ENCODE assay signal across 8 mouse cellular contexts in the genomic region with DNA sequence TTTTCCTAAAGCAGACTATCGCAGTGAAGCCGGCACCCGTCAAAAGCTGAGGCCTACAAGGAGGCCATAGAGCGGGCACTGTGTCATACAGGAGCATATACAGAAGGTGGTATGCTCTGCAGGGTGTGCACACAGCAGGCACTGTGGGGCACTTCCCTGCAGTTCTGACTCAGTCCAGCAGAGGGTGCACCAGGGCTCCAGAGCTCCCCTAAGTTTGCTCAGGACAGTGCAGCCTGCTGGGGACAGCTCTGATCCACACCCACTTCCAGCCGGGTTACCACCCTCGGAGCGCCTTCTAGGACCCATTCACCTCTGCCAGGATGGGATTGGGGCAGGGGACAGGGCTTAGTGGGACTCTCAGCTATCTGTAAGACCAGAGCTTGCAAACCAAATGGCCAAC. TPM values are rescaled to one million over a fixed set of nuclear protein-coding genes. Genes with fewer than 3 reads are reported as not detected.
DNase-seq lines count a peak whose midpoint lies in the region; TF ChIP-seq lines count a peak whose summit lies in the region.

No protein-coding gene starts in this region.

- no peaks in the 10 kb centered on the region for H3K4me1 ChIP-seq in cortical plate, adult 2 months (ENCODE audit: control insufficient read depth, insufficient read depth, low read length)
- H3K4me1 ChIP-seq in midbrain, embryonic 10.5 days: peaks cover 34% of the 10 kb centered on the region

- H3K9me3 ChIP-seq in midbrain, embryonic 10.5 days (replicated peaks): no peaks in the 10 kb centered on the region

- WGBS in midbrain, embryonic 10.5 days: 3% methylated on average over 7 of the region's 7 CpGs

- peak; percentile 91 for TF ChIP-seq CTCF in cortical plate, adult 2 months (IDR thresholded peaks at IDR 0.05; ENCODE audit: extremely low read depth, insufficient read depth, low read length)

- peak; percentile 81 for DNase-seq in adipocyte (ENCODE audit: low spot score)
- DNase-seq in gastrocnemius, postnatal 14 days: peak; percentile 86
- DNase-seq in induced T-regulatory cell, adult 2 months (ENCODE audit: low read depth): peak; percentile 91
- peak; percentile 73 to 83 for DNase-seq in left cerebral cortex, postnatal 36 days (ENCODE audit: low spot score in 2 of 2)
- peak; percentile 87 for DNase-seq in midbrain, embryonic 10.5 days (ENCODE audit: low spot score)
- DNase-seq in right cerebral cortex, postnatal 4 days: peak; percentile 89
- DNase-seq in yolk sac, embryonic 10.5 days (ENCODE audit: low spot score): peak; percentile 80

- H3K27ac ChIP-seq in cortical plate, adult 2 months (ENCODE audit: insufficient read depth, low read length): no peak overlapping the region
- no peak overlapping the region for H3K27ac ChIP-seq in midbrain, embryonic 10.5 days (replicated peaks)

- no peak for TF ChIP-seq POLR2A in cortical plate, adult 2 months (IDR thresholded peaks at IDR 0.05; ENCODE audit: extremely low read depth, insufficient read depth, low read length)

- intact Hi-C loops in gastrocnemius, postnatal 14 days (cut with DNase I; ENCODE audit: low total_unique reads): loop anchor here (5.0 kb wide), 1 partner anchor 53 kb away; a partner anchor contains a TSS
- intact Hi-C loops in left cerebral cortex, postnatal 36 days (cut with DNase I): no loop called here

- no peaks in the 10 kb centered on the region for H3K36me3 ChIP-seq in midbrain, embryonic 10.5 days

- no peak overlapping the region for H3K4me3 ChIP-seq in cortical plate, adult 2 months (ENCODE audit: insufficient read depth, low read length)
- peak overlapping the region; percentile 11; the same call in 1 of the 2 replicates for H3K4me3 ChIP-seq in midbrain, embryonic 10.5 days

- H3K27me3 ChIP-seq in midbrain, embryonic 10.5 days (ENCODE audit: low read depth, poor library complexity, severe bottlenecking): peaks cover 100% of the 10 kb centered on the region

RNA-seq across cellular contexts. Expression of a gene that starts 2.1 kb away (rescaled TPM):
- 7.9 and 9.4 TPM in 2 replicates for polyA plus RNA-seq in cortical plate, adult 2 months (2012; rRNA removed)
- total RNA-seq in gastrocnemius, postnatal 14 days (2021): 10 to 100 TPM; 24.2 to 26.1 TPM
- 10 to 100 TPM in 1 of 2 experiments, 1 to 10 TPM in 1; 7.5 to 10.0 TPM for total RNA-seq in left cerebral cortex, postnatal 36 days (2021)
- polyA plus RNA-seq in midbrain, embryonic 10.5 days (2016; fragmentation: Nextera tagmentation; extraction: Ambion mirVana): 0.48 and 0.91 TPM in 2 replicates

RNA-seq across cellular contexts. Expression of a gene that starts 6.0 kb away (rescaled TPM):
- 36.3 and 40.3 TPM in 2 replicates for polyA plus RNA-seq in cortical plate, adult 2 months (2012; rRNA removed)
- total RNA-seq in gastrocnemius, postnatal 14 days (2021): under 1 TPM; 0.12 to 0.13 TPM
- total RNA-seq in left cerebral cortex, postnatal 36 days (2021): 10 to 100 TPM; 16.9 to 33.1 TPM
- polyA plus RNA-seq in midbrain, embryonic 10.5 days (2016; fragmentation: Nextera tagmentation; extraction: Ambion mirVana): 0.12 and 0.32 TPM in 2 replicates

RNA-seq across cellular contexts. Expression of a gene that starts 20.5 kb away (rescaled TPM):
- polyA plus RNA-seq in cortical plate, adult 2 months (2012; rRNA removed): 5.7 and 6.3 TPM in 2 replicates
- total RNA-seq in gastrocnemius, postnatal 14 days (2021): 1 to 10 TPM; 1.9 to 2.5 TPM
- 10 to 100 TPM; 10.6 to 11.5 TPM for total RNA-seq in left cerebral cortex, postnatal 36 days (2021)
- polyA plus RNA-seq in midbrain, embryonic 10.5 days (2016; fragmentation: Nextera tagmentation; extraction: Ambion mirVana): 9.1 and 11.5 TPM in 2 replicates

RNA-seq across cellular contexts. Expression of a gene that starts 21.0 kb away (rescaled TPM):
- 13.1 and 13.9 TPM in 2 replicates for polyA plus RNA-seq in cortical plate, adult 2 months (2012; rRNA removed)
- total RNA-seq in gastrocnemius, postnatal 14 days (2021): 1 to 10 TPM in 1 of 2 experiments, under 1 TPM in 1; 0.53 to 1.2 TPM
- total RNA-seq in left cerebral cortex, postnatal 36 days (2021): 1 to 10 TPM; 4.9 to 6.2 TPM
- 3.3 and 4.2 TPM in 2 replicates for polyA plus RNA-seq in midbrain, embryonic 10.5 days (2016; fragmentation: Nextera tagmentation; extraction: Ambion mirVana)

RNA-seq across cellular contexts. Expression of a gene that starts 30.0 kb away (rescaled TPM):
- 51.9 and 52.3 TPM in 2 replicates for polyA plus RNA-seq in cortical plate, adult 2 months (2012; rRNA removed)
- 1 to 10 TPM; 7.6 to 8.3 TPM for total RNA-seq in gastrocnemius, postnatal 14 days (2021)
- 10 to 100 TPM; 26.6 to 30.1 TPM for total RNA-seq in left cerebral cortex, postnatal 36 days (2021)
- 57.3 TPM in 2 replicates for polyA plus RNA-seq in midbrain, embryonic 10.5 days (2016; fragmentation: Nextera tagmentation; extraction: Ambion mirVana)

Comparison
In these comparisons a context has a peak if more than half of its experiments do, and no peak if none do; other contexts are left out.
1. RNA of a gene that starts 6.0 kb away (total RNA-seq): 16.9 to 33.1 TPM in left cerebral cortex, postnatal 36 days; 0.12 to 0.13 TPM in gastrocnemius, postnatal 14 days; every median in the first group is over 10 times any median in the second.
2. Peak in every context shown above with its lines, with median percentiles within 50 percentile points of each other: DNase-seq.